Mouse (Mus musculus): Measurements from ENCODE around the gene Tstd1. TPM values are rescaled to one million over a fixed set of nuclear protein-coding genes. Genes with fewer than 3 reads are reported as not detected.
A peak's percentile ranks its signal among the peaks of the same experiment; 100 is the strongest.

Gene Tstd1
- polyA plus RNA-seq, 1 experiment from 2014 or later = 4.6 TPM

GRCm38 (mm10) chr1:171411492-171411941, 7.2 kb upstream of the Tstd1 start:
- under 1% methylated on average over 39 of the region's 39 CpGs for WGBS (ENCODE audit: insufficient replicate concordance)

GRCm38 (mm10) chr1:171412001-171412441, 6.7 kb upstream of the Tstd1 start:
- Histone ChIP-seq H3K4me1 (ENCODE audit: control insufficient read depth, low read depth, low read length) (peaks cover 23% of the 10 kb centered on the region), H3K36me3 (ENCODE audit: control insufficient read depth, insufficient read depth) (peaks cover 10% of the 10 kb centered on the region), H3K9me3 (replicated peaks; ENCODE audit: control insufficient read depth, low read length) (no peaks in the 10 kb centered on the region), H3K27ac (ENCODE audit: low read length) (peak overlapping the region; percentile 81), H3K4me2 (ENCODE audit: low read depth, low read length) (peak overlapping the region; percentile 69), H3K4me3 (ENCODE audit: low read depth, low read length) (peak overlapping the region; percentile 97), H3K9ac (ENCODE audit: low read depth, low read length) (peak overlapping the region; percentile 96), H3K27me3 (ENCODE audit: control insufficient read depth, insufficient read depth, low read depth, low read length) (no peaks in the 10 kb centered on the region)
- WGBS (ENCODE audit: insufficient replicate concordance) = under 1% methylated on average over 20 of the region's 20 CpGs
- ATAC-seq (ENCODE audit: low read depth) = no peak

More at GRCm38 (mm10) chr1:171411492-171411941, 7.2 kb upstream of the Tstd1 start:
- Histone ChIP-seq H3K27ac (ENCODE audit: low read length) (peak overlapping the region; percentile 81), H3K27me3 (ENCODE audit: control insufficient read depth, insufficient read depth, low read depth, low read length) (no peaks in the 10 kb centered on the region), H3K4me3 (ENCODE audit: low read depth, low read length) (peak overlapping the region; percentile 97), H3K36me3 (ENCODE audit: control insufficient read depth, insufficient read depth) (peaks cover 5% of the 10 kb centered on the region), H3K4me2 (ENCODE audit: low read depth, low read length) (peak overlapping the region; percentile 69), H3K4me1 (ENCODE audit: control insufficient read depth, low read depth, low read length) (peaks cover 23% of the 10 kb centered on the region), H3K9me3 (replicated peaks; ENCODE audit: control insufficient read depth, low read length) (no peaks in the 10 kb centered on the region), H3K9ac (ENCODE audit: low read depth, low read length) (peak overlapping the region; percentile 96)
- ATAC-seq (ENCODE audit: low read depth) = peak; percentile 65

- Histone ChIP-seq H3K9ac (ENCODE audit: low read depth, low read length) (peak overlapping the region; percentile 96), H3K9me3 (replicated peaks; ENCODE audit: control insufficient read depth, low read length) (no peaks in the 10 kb centered on the region), H3K36me3 (ENCODE audit: control insufficient read depth, insufficient read depth) (peaks cover 11% of the 10 kb centered on the region), H3K4me1 (ENCODE audit: control insufficient read depth, low read depth, low read length) (peaks cover 23% of the 10 kb centered on the region), H3K27me3 (ENCODE audit: control insufficient read depth, insufficient read depth, low read depth, low read length) (no peaks in the 10 kb centered on the region), H3K4me2 (ENCODE audit: low read depth, low read length) (peak overlapping the region; percentile 69), H3K27ac (ENCODE audit: low read length) (no peak overlapping the region), H3K4me3 (ENCODE audit: low read depth, low read length) (peak overlapping the region; percentile 97)
- ATAC-seq (ENCODE audit: low read depth) = no peak
- WGBS (ENCODE audit: insufficient replicate concordance) = 51% methylated on average over 3 of the region's 3 CpGs
Measured at GRCm38 (mm10) chr1:171412446-171412845, 6.2 kb upstream of the Tstd1 start.

GRCm38 (mm10) chr1:171413608-171414007, 5.1 kb upstream of the Tstd1 start:
- WGBS (ENCODE audit: insufficient replicate concordance) = 70% methylated on average over 8 of the region's 8 CpGs
- Histone ChIP-seq H3K4me2 (ENCODE audit: low read depth, low read length) (no peak overlapping the region), H3K9me3 (replicated peaks; ENCODE audit: control insufficient read depth, low read length) (no peaks in the 10 kb centered on the region), H3K4me1 (ENCODE audit: control insufficient read depth, low read depth, low read length) (peaks cover 23% of the 10 kb centered on the region), H3K27ac (ENCODE audit: low read length) (no peak overlapping the region), H3K36me3 (ENCODE audit: control insufficient read depth, insufficient read depth) (peaks cover 14% of the 10 kb centered on the region), H3K9ac (ENCODE audit: low read depth, low read length) (no peak overlapping the region), H3K4me3 (ENCODE audit: low read depth, low read length) (no peak overlapping the region), H3K27me3 (ENCODE audit: control insufficient read depth, insufficient read depth, low read depth, low read length) (no peaks in the 10 kb centered on the region)
- ATAC-seq (ENCODE audit: low read depth) = no peak

GRCm38 (mm10) chr1:171419291-171419882, 715 bp downstream of the Tstd1 start:
- Histone ChIP-seq H3K4me1 (ENCODE audit: control insufficient read depth, low read depth, low read length) (peaks cover 8% of the 10 kb centered on the region), H3K9ac (ENCODE audit: low read depth, low read length) (no peak overlapping the region), H3K27me3 (ENCODE audit: control insufficient read depth, insufficient read depth, low read depth, low read length) (no peaks in the 10 kb centered on the region), H3K9me3 (replicated peaks; ENCODE audit: control insufficient read depth, low read length) (no peaks in the 10 kb centered on the region), H3K36me3 (ENCODE audit: control insufficient read depth, insufficient read depth) (peaks cover 14% of the 10 kb centered on the region), H3K27ac (ENCODE audit: low read length) (no peak overlapping the region), H3K4me2 (ENCODE audit: low read depth, low read length) (no peak overlapping the region), H3K4me3 (ENCODE audit: low read depth, low read length) (no peak overlapping the region)
- 75% methylated on average over 12 of the region's 12 CpGs for WGBS (ENCODE audit: insufficient replicate concordance)
- ATAC-seq (ENCODE audit: low read depth) = no peak

GRCm38 (mm10) chr1:171419905-171420304, 1.2 kb downstream of the Tstd1 start:
- H3K27ac ChIP-seq (ENCODE audit: low read length) = no peak overlapping the region

GRCm38 (mm10) chr1:171422504-171423095, 3.9 kb downstream of the Tstd1 start:
- Histone ChIP-seq H3K36me3 (ENCODE audit: control insufficient read depth, insufficient read depth) (peaks cover 4% of the 10 kb centered on the region), H3K9ac (ENCODE audit: low read depth, low read length) (no peak overlapping the region), H3K27me3 (ENCODE audit: control insufficient read depth, insufficient read depth, low read depth, low read length) (no peaks in the 10 kb centered on the region), H3K9me3 (replicated peaks; ENCODE audit: control insufficient read depth, low read length) (no peaks in the 10 kb centered on the region), H3K4me2 (ENCODE audit: low read depth, low read length) (no peak overlapping the region), H3K27ac (ENCODE audit: low read length) (no peak overlapping the region), H3K4me3 (ENCODE audit: low read depth, low read length) (no peak overlapping the region), H3K4me1 (ENCODE audit: control insufficient read depth, low read depth, low read length) (peaks cover 5% of the 10 kb centered on the region)
- 67% methylated on average over 8 of the region's 8 CpGs for WGBS (ENCODE audit: insufficient replicate concordance)
- peak; percentile 58 for ATAC-seq (ENCODE audit: low read depth)

More at GRCm38 (mm10) chr1:171419905-171420304, 1.2 kb downstream of the Tstd1 start:
- WGBS (ENCODE audit: insufficient replicate concordance) = 80% methylated on average over 5 of the region's 5 CpGs
- H3K4me3 ChIP-seq (ENCODE audit: low read depth, low read length) = no peak overlapping the region
- peaks cover 14% of the 10 kb centered on the region for H3K36me3 ChIP-seq (ENCODE audit: control insufficient read depth, insufficient read depth)
- peaks cover 5% of the 10 kb centered on the region for H3K4me1 ChIP-seq (ENCODE audit: control insufficient read depth, low read depth, low read length)
- H3K9ac ChIP-seq (ENCODE audit: low read depth, low read length) = no peak overlapping the region
- ATAC-seq (ENCODE audit: low read depth) = no peak
- H3K9me3 ChIP-seq (replicated peaks; ENCODE audit: control insufficient read depth, low read length) = no peaks in the 10 kb centered on the region
- no peaks in the 10 kb centered on the region for H3K27me3 ChIP-seq (ENCODE audit: control insufficient read depth, insufficient read depth, low read depth, low read length)
- no peak overlapping the region for H3K4me2 ChIP-seq (ENCODE audit: low read depth, low read length)

- Histone ChIP-seq H3K9ac (ENCODE audit: low read depth, low read length) (no peak overlapping the region), H3K27me3 (ENCODE audit: control insufficient read depth, insufficient read depth, low read depth, low read length) (no peaks in the 10 kb centered on the region), H3K4me1 (ENCODE audit: control insufficient read depth, low read depth, low read length) (peaks cover 2% of the 10 kb centered on the region; the same call in 1 of the 2 replicates), H3K4me3 (ENCODE audit: low read depth, low read length) (no peak overlapping the region), H3K4me2 (ENCODE audit: low read depth, low read length) (0 out of 2 replicates have a peak overlapping the region, but pooled peaks have one; percentile 13), H3K27ac (ENCODE audit: low read length) (no peak overlapping the region), H3K36me3 (ENCODE audit: control insufficient read depth, insufficient read depth) (no peaks in the 10 kb centered on the region), H3K9me3 (replicated peaks; ENCODE audit: control insufficient read depth, low read length) (no peaks in the 10 kb centered on the region)
- WGBS (ENCODE audit: insufficient replicate concordance) = 49% methylated on average over 5 of the region's 5 CpGs
- peak; percentile 46 for ATAC-seq (ENCODE audit: low read depth)
Measured at GRCm38 (mm10) chr1:171424638-171425037, 6.0 kb downstream of the Tstd1 start.

GRCm38 (mm10) chr1:171425126-171425525, 6.5 kb downstream of the Tstd1 start:
- Histone ChIP-seq H3K27me3 (ENCODE audit: control insufficient read depth, insufficient read depth, low read depth, low read length) (no peaks in the 10 kb centered on the region), H3K9me3 (replicated peaks; ENCODE audit: control insufficient read depth, low read length) (no peaks in the 10 kb centered on the region), H3K27ac (ENCODE audit: low read length) (no peak overlapping the region), H3K9ac (ENCODE audit: low read depth, low read length) (no peak overlapping the region), H3K4me1 (ENCODE audit: control insufficient read depth, low read depth, low read length) (peaks cover 2% of the 10 kb centered on the region; the same call in 1 of the 2 replicates), H3K4me3 (ENCODE audit: low read depth, low read length) (no peak overlapping the region), H3K4me2 (ENCODE audit: low read depth, low read length) (no peak overlapping the region), H3K36me3 (ENCODE audit: control insufficient read depth, insufficient read depth) (no peaks in the 10 kb centered on the region)
- ATAC-seq (ENCODE audit: low read depth) = peak; percentile 39
- 57% methylated on average over 4 of the region's 4 CpGs for WGBS (ENCODE audit: insufficient replicate concordance)

Data from liver, embryonic 16.5 days (tissue).